Mouse (Mus musculus): ENCODE results near the gene Btf3l4. TPM values are rescaled to one million over a fixed set of nuclear protein-coding genes. Genes with fewer than 3 reads are reported as not detected.

Btf3l4 gene
- polyA plus RNA-seq, 1 experiment from 2014 or later, result 238 TPM

DNA sequence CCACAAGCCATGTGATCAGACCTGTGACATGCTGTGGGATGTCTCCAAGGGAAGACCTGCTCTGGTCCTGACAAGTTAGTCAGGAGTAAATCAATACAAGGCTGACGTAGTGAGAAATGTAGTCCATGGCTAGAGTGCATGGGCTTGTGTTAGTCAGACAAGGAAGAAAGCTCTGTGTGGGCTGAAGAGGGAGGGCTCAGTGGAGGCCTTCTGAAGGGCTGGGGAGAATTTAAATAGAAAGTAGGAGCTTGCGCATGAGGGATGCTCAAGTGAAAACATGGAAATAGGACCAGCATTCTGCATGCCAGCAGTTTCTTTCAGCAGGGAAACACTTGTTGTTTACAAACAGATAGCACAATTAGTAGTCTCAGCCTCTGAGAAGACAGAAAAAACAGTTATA lies 29.9 kb downstream of the Btf3l4 start:
- Histone ChIP-seq H3K4me2 (replicated peaks) (no peak overlapping the region), H3K27me3 (no peaks in the 10 kb centered on the region), H3K36me3 (no peaks in the 10 kb centered on the region), H3K27ac (replicated peaks) (no peak overlapping the region), H3K4me1 (no peaks in the 10 kb centered on the region), H3K4me3 (no peak overlapping the region), H3K9me3 (no peaks in the 10 kb centered on the region), H3K9ac (replicated peaks) (no peak overlapping the region)
- WGBS, result 89% methylated on average over 2 of the region's 2 CpGs
- no peak for ATAC-seq (ENCODE audit: low FRiP score, low read depth)

DNA sequence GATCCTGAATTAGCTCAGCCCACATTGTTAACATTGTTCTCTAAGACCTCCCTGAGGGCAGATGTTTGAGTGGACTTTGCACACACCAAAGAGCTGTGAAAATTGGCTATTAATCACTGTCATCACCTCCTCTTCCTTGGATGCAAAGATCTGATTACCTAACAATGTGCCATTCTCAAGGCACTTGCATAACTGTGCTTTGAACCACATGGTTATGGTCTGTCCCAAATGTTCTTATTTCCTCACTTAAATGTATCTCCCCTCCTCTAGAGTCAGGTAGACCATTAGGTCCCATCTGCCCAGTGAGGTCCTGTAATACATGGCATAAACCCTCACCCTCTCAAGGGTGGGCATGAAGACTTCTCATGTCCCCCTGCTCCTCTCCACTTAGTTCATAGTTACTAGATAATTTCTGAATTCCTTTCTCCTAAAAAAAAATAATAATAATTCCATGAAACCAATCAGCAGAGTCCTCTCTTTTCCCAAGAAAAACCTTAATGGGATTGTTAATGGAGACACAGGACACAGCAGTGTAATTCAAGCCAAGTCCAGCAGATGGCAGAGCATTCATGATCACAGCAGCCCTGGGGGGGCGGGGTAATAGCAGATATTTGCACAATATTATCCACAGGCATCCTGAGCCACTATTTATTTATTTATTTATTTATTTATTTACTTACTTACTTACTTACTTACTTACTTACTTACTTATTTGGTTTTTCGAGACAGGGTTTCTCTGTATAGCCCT lies 35.2 kb downstream of the Btf3l4 start:
- Histone ChIP-seq H3K9ac (replicated peaks) (no peak overlapping the region), H3K27me3 (no peaks in the 10 kb centered on the region), H3K36me3 (no peaks in the 10 kb centered on the region), H3K4me2 (replicated peaks) (no peak overlapping the region), H3K4me3 (no peak overlapping the region), H3K4me1 (no peaks in the 10 kb centered on the region), H3K27ac (replicated peaks) (no peak overlapping the region), H3K9me3 (no peaks in the 10 kb centered on the region)
- no peak for ATAC-seq (ENCODE audit: low FRiP score, low read depth)
- 64% methylated on average over 2 of the region's 2 CpGs for WGBS

DNA sequence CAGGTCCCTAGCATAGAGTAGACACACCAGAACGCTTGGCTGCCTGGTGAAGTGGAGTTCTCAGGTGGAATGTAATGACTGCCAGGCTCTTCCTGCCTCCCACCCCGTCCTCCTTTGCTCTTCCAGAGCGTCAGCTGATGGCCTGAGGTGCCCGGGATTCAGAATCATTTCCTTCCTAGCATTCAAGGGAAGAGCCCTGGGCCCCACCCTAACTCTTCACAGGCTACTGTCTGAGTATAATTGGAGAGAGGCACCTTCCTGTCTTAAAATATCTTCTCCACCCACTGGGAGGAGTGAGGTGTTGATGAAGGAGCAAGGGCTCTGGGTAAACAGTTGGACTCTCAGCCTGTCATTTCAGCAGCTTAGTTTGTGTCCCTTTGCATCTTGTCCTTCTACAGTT lies 36.7 kb downstream of the Btf3l4 start:
- no peaks in the 10 kb centered on the region for H3K4me1 ChIP-seq
- H3K27ac ChIP-seq (replicated peaks), result no peak overlapping the region
- ATAC-seq (ENCODE audit: low FRiP score, low read depth), result no peak
- no peaks in the 10 kb centered on the region for H3K27me3 ChIP-seq
- no peaks in the 10 kb centered on the region for H3K36me3 ChIP-seq
- no peak overlapping the region for H3K4me2 ChIP-seq (replicated peaks)
- WGBS, result 71% methylated on average over 4 of the region's 4 CpGs
- H3K4me3 ChIP-seq, result no peak overlapping the region
- no peak overlapping the region for H3K9ac ChIP-seq (replicated peaks)
- no peaks in the 10 kb centered on the region for H3K9me3 ChIP-seq

DNA sequence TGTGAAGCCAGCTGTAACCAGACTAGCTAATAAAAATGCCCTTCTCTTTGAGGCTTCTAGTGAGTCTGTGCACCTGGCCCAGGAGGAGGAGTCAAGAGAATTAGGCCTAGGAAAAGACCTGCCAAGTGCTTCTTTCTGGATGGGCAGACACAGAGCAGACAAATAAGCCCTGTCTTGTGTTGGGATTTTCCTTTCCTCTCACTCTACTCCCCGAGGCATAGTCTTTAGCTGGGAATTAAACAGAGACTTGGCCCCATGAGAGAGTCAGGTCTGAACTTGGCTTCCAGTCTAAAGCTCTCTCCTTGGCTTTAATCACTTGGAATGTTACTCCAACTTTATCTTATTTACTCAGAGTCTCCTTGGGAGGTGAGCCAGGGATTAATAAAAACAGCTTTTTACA lies 39.5 kb downstream of the Btf3l4 start:
- no peak overlapping the region for H3K4me2 ChIP-seq (replicated peaks)
- H3K36me3 ChIP-seq, result no peaks in the 10 kb centered on the region
- WGBS, result 39% methylated on average over 1 of the region's 1 CpGs
- H3K4me1 ChIP-seq, result no peaks in the 10 kb centered on the region
- no peaks in the 10 kb centered on the region for H3K9me3 ChIP-seq
- H3K27ac ChIP-seq (replicated peaks), result no peak overlapping the region
- no peak for ATAC-seq (ENCODE audit: low FRiP score, low read depth)
- no peak overlapping the region for H3K4me3 ChIP-seq
- no peak overlapping the region for H3K9ac ChIP-seq (replicated peaks)
- no peaks in the 10 kb centered on the region for H3K27me3 ChIP-seq

DNA sequence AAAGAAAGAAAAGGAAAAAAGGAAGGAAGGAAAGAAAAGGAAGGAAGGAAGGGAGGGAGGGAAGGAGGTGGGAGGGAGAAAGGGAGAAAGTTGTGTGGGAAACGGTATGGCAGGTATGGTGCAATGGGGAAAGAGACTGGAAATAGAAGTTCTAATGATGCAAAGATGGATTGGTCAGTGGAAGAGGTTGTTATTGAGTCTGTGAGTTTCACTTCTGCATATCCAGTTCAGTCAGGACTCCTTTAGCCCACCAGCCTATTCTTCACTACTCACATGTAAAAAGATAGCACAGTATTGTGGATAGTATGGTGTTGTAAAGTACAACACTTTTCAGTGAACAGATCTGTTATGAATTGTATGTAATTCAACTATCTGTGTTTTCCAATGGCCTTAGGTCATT lies 42.9 kb downstream of the Btf3l4 start:
- no peak overlapping the region for H3K4me2 ChIP-seq (replicated peaks)
- H3K9ac ChIP-seq (replicated peaks), result no peak overlapping the region
- no peaks in the 10 kb centered on the region for H3K9me3 ChIP-seq
- no peak overlapping the region for H3K4me3 ChIP-seq
- H3K27ac ChIP-seq (replicated peaks), result no peak overlapping the region
- H3K36me3 ChIP-seq, result no peaks in the 10 kb centered on the region
- no peaks in the 10 kb centered on the region for H3K27me3 ChIP-seq
- ATAC-seq (ENCODE audit: low FRiP score, low read depth), result no peak
- H3K4me1 ChIP-seq, result no peaks in the 10 kb centered on the region
- WGBS, result 83% methylated on average over 1 of the region's 1 CpGs

DNA sequence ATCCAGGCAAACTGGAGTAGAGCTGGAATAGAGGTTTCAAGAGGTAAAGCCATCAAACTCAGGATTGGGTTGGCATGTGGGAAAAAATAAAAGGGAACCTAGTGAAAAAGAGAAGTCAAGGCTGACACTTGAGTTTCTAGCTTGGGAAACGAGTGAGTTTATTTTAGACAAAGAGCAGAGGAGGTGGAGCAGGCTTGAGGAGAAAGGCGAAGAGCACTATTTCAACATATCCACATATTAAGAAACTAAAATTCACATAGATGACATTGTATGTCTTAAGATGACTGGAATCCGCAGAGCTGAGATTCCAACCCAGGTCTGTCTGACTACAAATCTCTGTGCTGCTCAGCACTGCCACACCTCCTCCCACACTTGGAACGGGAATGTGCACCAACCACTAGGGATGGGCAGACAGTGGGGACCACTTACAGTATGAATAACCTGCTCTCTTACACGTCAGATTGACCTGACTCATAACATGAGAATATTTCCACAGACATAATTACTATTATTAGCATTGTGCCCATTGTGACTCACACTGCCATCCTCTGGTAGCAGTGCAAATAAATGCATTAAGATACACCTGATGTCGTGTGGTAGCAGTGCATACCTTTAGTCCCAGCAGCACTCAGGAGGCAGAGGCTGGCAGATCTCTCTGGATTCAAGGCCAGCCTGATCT lies 44.0 kb downstream of the Btf3l4 start:
- no peaks in the 10 kb centered on the region for H3K36me3 ChIP-seq
- no peak for ATAC-seq (ENCODE audit: low FRiP score, low read depth)
- no peaks in the 10 kb centered on the region for H3K27me3 ChIP-seq
- H3K27ac ChIP-seq (replicated peaks), result no peak overlapping the region
- WGBS, result 79% methylated on average over 6 of the region's 6 CpGs
- no peaks in the 10 kb centered on the region for H3K4me1 ChIP-seq
- H3K4me2 ChIP-seq (replicated peaks), result no peak overlapping the region
- no peak overlapping the region for H3K9ac ChIP-seq (replicated peaks)
- no peaks in the 10 kb centered on the region for H3K9me3 ChIP-seq
- H3K4me3 ChIP-seq, result no peak overlapping the region

DNA sequence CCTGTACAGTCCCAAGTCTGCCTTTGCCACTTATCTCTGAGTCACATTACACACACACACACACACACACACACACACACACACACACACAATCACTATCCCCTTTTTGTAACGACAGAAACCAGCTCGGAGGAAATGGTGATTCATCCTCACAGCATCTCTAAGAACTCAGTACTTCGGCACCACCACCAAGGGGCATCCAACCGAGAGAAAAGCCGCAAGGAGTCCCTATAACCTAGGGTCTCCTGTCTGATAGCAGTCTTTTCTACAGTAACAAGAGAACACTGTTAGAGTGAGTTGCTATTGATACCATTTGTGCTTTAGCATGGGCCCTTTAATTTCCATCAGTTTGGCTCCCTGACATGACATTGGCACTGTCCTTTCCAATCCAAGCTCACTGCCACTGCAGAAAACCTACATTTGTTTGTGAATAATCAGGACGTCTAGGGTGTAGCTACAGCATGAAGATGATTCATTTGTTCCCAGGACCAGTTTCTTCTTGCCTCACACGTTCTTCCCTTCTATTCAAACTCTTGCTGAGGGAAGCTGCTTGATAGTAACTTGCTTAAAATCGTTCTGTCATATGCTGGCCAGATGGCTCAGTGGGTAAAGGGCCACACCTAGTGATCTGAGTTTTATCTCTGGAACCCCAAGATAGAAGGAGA lies 50.9 kb downstream of the Btf3l4 start:
- Histone ChIP-seq H3K4me1 (peaks cover 5% of the 10 kb centered on the region; the same call in 1 of the 2 replicates), H3K4me3 (no peak overlapping the region), H3K27ac (replicated peaks) (no peak overlapping the region), H3K9ac (replicated peaks) (no peak overlapping the region), H3K27me3 (peaks cover 13% of the 10 kb centered on the region), H3K9me3 (no peaks in the 10 kb centered on the region), H3K36me3 (no peaks in the 10 kb centered on the region), H3K4me2 (replicated peaks) (no peak overlapping the region)
- no peak for ATAC-seq (ENCODE audit: low FRiP score, low read depth)
- 42% methylated on average over 8 of the region's 8 CpGs for whole genome bisulfite sequencing

DNA sequence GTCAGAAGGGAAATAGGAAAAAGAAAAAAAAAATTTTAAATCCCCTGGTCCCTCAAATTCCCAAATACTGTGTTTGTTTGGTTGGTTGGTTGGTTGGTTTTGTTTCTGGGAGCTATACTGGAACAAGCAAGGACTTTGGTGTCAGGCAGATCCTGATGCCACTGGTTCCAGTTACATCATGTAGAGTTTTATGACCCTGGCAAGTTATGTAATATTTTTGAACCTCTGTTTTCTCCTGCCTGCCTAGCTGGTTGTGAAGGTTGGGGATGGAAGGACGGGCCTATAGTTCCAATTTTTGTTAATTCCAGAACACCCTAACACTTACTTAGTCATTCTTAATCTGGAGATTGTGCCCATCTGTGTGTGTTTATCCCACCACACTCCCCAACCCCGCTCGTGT lies 51.8 kb downstream of the Btf3l4 start:
- Histone ChIP-seq H3K4me2 (replicated peaks) (peak overlapping the region; percentile 76; the same call in 1 of the 2 replicates), H3K4me3 (no peak overlapping the region), H3K27me3 (peaks cover 13% of the 10 kb centered on the region), H3K36me3 (no peaks in the 10 kb centered on the region), H3K9me3 (no peaks in the 10 kb centered on the region), H3K4me1 (peaks cover 5% of the 10 kb centered on the region; the same call in 1 of the 2 replicates), H3K9ac (replicated peaks) (no peak overlapping the region), H3K27ac (replicated peaks) (no peak overlapping the region)
- ATAC-seq (ENCODE audit: low FRiP score, low read depth), result no peak
- WGBS, result 66% methylated on average over 3 of the region's 3 CpGs

DNA sequence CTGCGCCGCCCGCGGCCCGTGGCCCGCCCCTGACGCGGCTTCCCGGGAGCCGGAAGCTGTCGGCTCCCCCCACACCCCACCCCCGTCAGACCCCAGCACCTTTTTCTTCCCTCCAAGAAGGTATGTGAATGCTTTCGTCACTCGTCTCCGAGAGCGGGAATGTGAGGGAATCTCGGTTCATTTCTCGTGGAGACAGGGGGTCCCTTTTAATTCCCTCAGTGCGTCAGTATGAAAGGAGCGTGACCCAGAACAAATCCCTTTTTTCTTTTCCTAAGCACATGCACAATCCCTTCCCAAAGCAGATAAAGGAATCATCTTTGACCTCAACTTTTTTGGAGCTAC lies 52.6 kb downstream of the Btf3l4 start:
- Histone ChIP-seq H3K27ac (replicated peaks) (peak overlapping the region; percentile 96), H3K36me3 (no peaks in the 10 kb centered on the region), H3K4me2 (replicated peaks) (peak overlapping the region; percentile 76), H3K9ac (replicated peaks) (peak overlapping the region; percentile 95), H3K4me3 (peak overlapping the region; percentile 85), H3K9me3 (no peaks in the 10 kb centered on the region), H3K4me1 (peaks cover 5% of the 10 kb centered on the region; the same call in 1 of the 2 replicates), H3K27me3 (peaks cover 13% of the 10 kb centered on the region)
- ATAC-seq (ENCODE audit: low FRiP score, low read depth), result peak; percentile 55
- whole genome bisulfite sequencing, result 2% methylated on average over 17 of the region's 20 CpGs

DNA sequence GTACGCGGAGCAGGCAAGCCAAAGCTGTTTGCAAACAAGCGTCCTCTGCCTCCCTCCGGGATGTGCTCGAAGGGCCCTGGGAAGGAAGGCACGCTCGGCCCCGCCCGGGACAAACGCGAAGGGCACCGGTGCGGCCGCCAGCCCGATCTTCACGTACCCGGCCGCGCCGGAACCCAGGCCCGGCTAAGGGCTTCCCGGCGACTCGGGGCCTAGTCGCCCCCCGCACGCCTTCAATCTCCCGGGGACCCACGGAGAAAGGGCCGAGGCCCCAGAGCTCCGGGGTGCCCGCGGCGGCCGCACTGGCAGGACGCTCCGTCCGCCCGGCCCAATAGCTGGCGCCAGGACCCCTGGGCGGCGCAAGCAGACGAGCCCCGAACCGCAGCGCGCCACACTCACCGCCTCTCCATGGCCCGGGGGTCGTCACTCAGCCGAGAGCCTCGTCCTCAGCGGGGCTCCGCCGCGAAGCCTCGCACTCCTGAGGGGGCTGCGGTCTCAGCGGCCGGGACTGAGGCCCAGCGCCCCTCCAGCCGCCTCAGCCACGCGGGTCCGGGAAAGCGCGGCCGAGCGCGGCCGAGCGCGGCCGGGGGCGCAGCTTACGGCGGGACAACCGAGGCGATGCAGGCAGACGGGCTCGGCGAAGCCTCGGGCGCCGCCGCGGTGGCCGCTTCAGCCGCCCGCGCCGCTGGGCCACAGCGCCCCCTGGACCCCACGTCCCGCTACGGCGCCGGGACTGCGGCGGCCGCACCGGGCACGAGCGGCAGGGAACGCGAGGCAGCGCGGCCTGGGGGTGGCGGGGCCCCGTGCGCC lies 53.2 kb downstream of the Btf3l4 start, which contains the start of gene Zfyve9:
Gene Zfyve9, minus strand, starts transcription at position 742 of the 807 bp plus-strand sequence.
- Histone ChIP-seq H3K9ac (replicated peaks) (peak within 1 kb of the TSS; percentile 95), H3K27me3 (peaks cover 13% of the 10 kb centered on the region), H3K36me3 (no peaks in the 10 kb centered on the region), H3K4me1 (peaks cover 5% of the 10 kb centered on the region; the same call in 1 of the 2 replicates), H3K4me2 (replicated peaks) (peak within 1 kb of the TSS; percentile 76), H3K9me3 (no peaks in the 10 kb centered on the region), H3K4me3 (peak within 1 kb of the TSS; percentile 85), H3K27ac (replicated peaks) (peak within 1 kb of the TSS; percentile 96)
- under 1% methylated on average over 82 of the region's 111 CpGs for WGBS
- ATAC-seq (ENCODE audit: low FRiP score, low read depth), result peak; percentile 93

DNA sequence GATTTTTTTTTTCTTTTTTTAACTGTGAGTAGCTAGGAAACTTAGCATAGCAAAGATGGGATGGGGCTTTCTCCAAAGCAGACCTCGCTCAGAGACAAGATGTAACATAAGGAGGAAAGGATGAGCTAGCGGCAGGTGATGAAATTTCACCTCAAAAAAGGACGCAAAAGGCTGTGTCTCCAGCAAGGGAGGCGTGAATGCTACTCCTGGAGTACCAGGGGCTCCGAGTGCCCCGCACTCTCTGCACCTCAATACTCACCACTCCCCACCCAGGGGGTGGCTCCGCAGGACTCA lies 53.7 kb downstream of the Btf3l4 start:
- Histone ChIP-seq H3K27me3 (peaks cover 13% of the 10 kb centered on the region), H3K9me3 (no peaks in the 10 kb centered on the region), H3K4me1 (peaks cover 5% of the 10 kb centered on the region; the same call in 1 of the 2 replicates), H3K27ac (replicated peaks) (peak overlapping the region; percentile 96), H3K4me2 (replicated peaks) (peak overlapping the region; percentile 76), H3K36me3 (no peaks in the 10 kb centered on the region), H3K4me3 (peak overlapping the region; percentile 85), H3K9ac (replicated peaks) (peak overlapping the region; percentile 95)
- WGBS, result under 1% methylated on average over 7 of the region's 7 CpGs
- no peak for ATAC-seq (ENCODE audit: low FRiP score, low read depth)

DNA sequence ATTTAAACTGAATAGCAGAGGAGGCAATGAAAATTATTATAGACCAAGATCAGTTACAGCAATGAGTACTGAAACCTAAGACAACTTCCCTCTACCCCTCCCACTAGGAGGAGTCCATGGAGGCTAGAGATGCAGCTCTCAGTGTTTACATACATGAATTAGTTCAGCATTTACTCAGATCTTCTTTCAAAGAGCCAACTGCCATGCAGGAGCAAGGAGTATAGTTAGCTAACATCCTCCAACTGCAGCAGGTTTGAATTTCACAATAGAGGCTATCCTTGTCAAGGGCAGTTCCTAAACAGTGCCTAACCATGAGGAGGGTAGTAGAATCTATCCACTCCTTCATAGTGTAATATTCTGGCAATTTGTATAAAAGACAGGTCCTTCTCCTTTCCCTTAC lies 64.9 kb downstream of the Btf3l4 start:
- Histone ChIP-seq H3K27ac (replicated peaks) (no peak overlapping the region), H3K9ac (replicated peaks) (no peak overlapping the region), H3K9me3 (no peaks in the 10 kb centered on the region), H3K27me3 (no peaks in the 10 kb centered on the region), H3K4me2 (replicated peaks) (no peak overlapping the region), H3K4me1 (no peaks in the 10 kb centered on the region), H3K36me3 (no peaks in the 10 kb centered on the region), H3K4me3 (no peak overlapping the region)
- no peak for ATAC-seq (ENCODE audit: low FRiP score, low read depth)

Data from midbrain, embryonic 12.5 days (tissue).